Mouse (Mus musculus) E14TG2a.4 (cell line): ENCODE measurements around the gene Gm1043.
A peak's percentile ranks its signal among the peaks of the same experiment; 100 is the strongest.

Experiments used
- H3K27me3 ChIP-seq: 2 replicates; pipeline ENCODE4 v1.6.1; 2014; ENCODE audit warnings: low read length, control low read depth; ENCODE audit not compliant: insufficient read depth
- H3K36me3 ChIP-seq: 2 replicates; pipeline ENCODE4 v1.6.1; 2014; ENCODE audit warnings: low read length, control low read depth; ENCODE audit not compliant: insufficient read depth
- H3K4me1 ChIP-seq: replicated peaks from 2 replicates; pipeline ENCODE4 v1.6.1; 2014; ENCODE audit warnings: low read depth, low read length, control low read depth
- H3K4me3 ChIP-seq: replicated peaks from 2 replicates; pipeline ENCODE4 v1.5.1; 2014; ENCODE audit warnings: mild to moderate bottlenecking, low read length
- H3K9me3 ChIP-seq: 2 replicates; pipeline ENCODE4 v1.6.1; 2014; ENCODE audit warnings: low read length, control low read depth
- CTCF ChIP-seq: conservative IDR thresholded peaks from 2 replicates; pipeline ENCODE4 v1.5.1; 2014; ENCODE audit warnings: low read length
- NANOG ChIP-seq: IDR thresholded peaks from 2 replicates; pipeline ENCODE4 v1.6.1; 2014; ENCODE audit warnings: borderline replicate concordance, low read length, mixed read lengths
- POU5F1 ChIP-seq: IDR thresholded peaks from 2 replicates; pipeline ENCODE4 v1.6.1; 2014; ENCODE audit warnings: low read length, borderline replicate concordance

Gene Gm1043

GRCm38 (mm10) chr5:37085241-37085640 lies at the start of gene Gm1043:
TSS of gene Gm1043 (plus strand) at chr5:37085370.
- Histone ChIP-seq H3K4me1 (peaks cover 70% of the 10 kb centered on the region), H3K9me3 (no peaks in the 10 kb centered on the region), H3K4me3 (peak within 1 kb of the TSS; percentile 67), H3K27me3 (peaks cover 11% of the 10 kb centered on the region), H3K36me3 (no peaks in the 10 kb centered on the region)
- no peak for TF ChIP-seq CTCF
- no peak for TF ChIP-seq NANOG
- no peak for TF ChIP-seq POU5F1

GRCm38 (mm10) chr5:37035896-37036295 lies 49.3 kb upstream of the Gm1043 start:
- Histone ChIP-seq H3K36me3 (no peaks in the 10 kb centered on the region), H3K27me3 (peaks cover 23% of the 10 kb centered on the region), H3K9me3 (no peaks in the 10 kb centered on the region), H3K4me1 (peaks cover 20% of the 10 kb centered on the region), H3K4me3 (no peak overlapping the region)
- TF ChIP-seq NANOG (no peak), CTCF (no peak)

- Histone ChIP-seq H3K27me3 (peaks cover 15% of the 10 kb centered on the region), H3K4me1 (peaks cover 27% of the 10 kb centered on the region), H3K36me3 (no peaks in the 10 kb centered on the region), H3K9me3 (no peaks in the 10 kb centered on the region), H3K4me3 (no peak overlapping the region)
- TF ChIP-seq NANOG: no peak
- TF ChIP-seq CTCF: no peak
- no peak for TF ChIP-seq POU5F1
These were observed 48.3 kb upstream of the Gm1043 start for GRCm38 (mm10) chr5:37036884-37037283.

- Histone ChIP-seq H3K9me3 (no peaks in the 10 kb centered on the region), H3K4me1 (peaks cover 34% of the 10 kb centered on the region), H3K27me3 (peaks cover 11% of the 10 kb centered on the region; the same call in 1 of the 2 replicates), H3K36me3 (no peaks in the 10 kb centered on the region), H3K4me3 (no peak overlapping the region)
- TF ChIP-seq POU5F1 (no peak), NANOG (no peak), CTCF (no peak)
These were observed 45.3 kb upstream of the Gm1043 start for GRCm38 (mm10) chr5:37039908-37040307.

- Histone ChIP-seq H3K27me3 (peaks cover 6% of the 10 kb centered on the region; the same call in 1 of the 2 replicates), H3K4me3 (peak overlapping the region; percentile 66), H3K4me1 (peaks cover 38% of the 10 kb centered on the region), H3K9me3 (no peaks in the 10 kb centered on the region), H3K36me3 (no peaks in the 10 kb centered on the region)
- no peak for TF ChIP-seq CTCF
- TF ChIP-seq POU5F1: no peak
- no peak for TF ChIP-seq NANOG
These were observed 44.5 kb upstream of the Gm1043 start for GRCm38 (mm10) chr5:37040711-37041110.

- peaks cover 44% of the 10 kb centered on the region for H3K4me1 ChIP-seq
- H3K36me3 ChIP-seq: no peaks in the 10 kb centered on the region
- H3K9me3 ChIP-seq: no peaks in the 10 kb centered on the region
- no peak for TF ChIP-seq NANOG
- TF ChIP-seq CTCF: no peak
- no peak for TF ChIP-seq POU5F1
- peak overlapping the region; percentile 66 for H3K4me3 ChIP-seq
- H3K27me3 ChIP-seq: peaks cover 6% of the 10 kb centered on the region; the same call in 1 of the 2 replicates
These were observed 43.5 kb upstream of the Gm1043 start for GRCm38 (mm10) chr5:37041651-37042050.

GRCm38 (mm10) chr5:37042934-37043333 lies 42.2 kb upstream of the Gm1043 start:
- Histone ChIP-seq H3K4me1 (peaks cover 49% of the 10 kb centered on the region), H3K4me3 (no peak overlapping the region), H3K9me3 (no peaks in the 10 kb centered on the region), H3K36me3 (no peaks in the 10 kb centered on the region), H3K27me3 (peaks cover 6% of the 10 kb centered on the region; the same call in 1 of the 2 replicates)
- no peak for TF ChIP-seq POU5F1
- TF ChIP-seq CTCF: no peak
- TF ChIP-seq NANOG: no peak

- H3K27me3 ChIP-seq: peaks cover 6% of the 10 kb centered on the region; the same call in 1 of the 2 replicates
- TF ChIP-seq CTCF (no peak), NANOG (no peak), POU5F1 (no peak)
- H3K9me3 ChIP-seq: no peaks in the 10 kb centered on the region
- H3K4me1 ChIP-seq: peaks cover 68% of the 10 kb centered on the region
- no peaks in the 10 kb centered on the region for H3K36me3 ChIP-seq
- no peak overlapping the region for H3K4me3 ChIP-seq
These were observed 40.4 kb upstream of the Gm1043 start for GRCm38 (mm10) chr5:37044793-37045192.

- TF ChIP-seq CTCF (no peak), POU5F1 (no peak)
These were observed 39.6 kb upstream of the Gm1043 start for GRCm38 (mm10) chr5:37045582-37045981.

More at GRCm38 (mm10) chr5:37045582-37045981, 39.6 kb upstream of the Gm1043 start:
- no peaks in the 10 kb centered on the region for H3K9me3 ChIP-seq
- peaks cover 6% of the 10 kb centered on the region; the same call in 1 of the 2 replicates for H3K27me3 ChIP-seq
- H3K36me3 ChIP-seq: no peaks in the 10 kb centered on the region
- no peak overlapping the region for H3K4me3 ChIP-seq
- H3K4me1 ChIP-seq: peaks cover 72% of the 10 kb centered on the region
